8 mouse cellular contexts compared by ENCODE assay signal in the genomic region with DNA sequence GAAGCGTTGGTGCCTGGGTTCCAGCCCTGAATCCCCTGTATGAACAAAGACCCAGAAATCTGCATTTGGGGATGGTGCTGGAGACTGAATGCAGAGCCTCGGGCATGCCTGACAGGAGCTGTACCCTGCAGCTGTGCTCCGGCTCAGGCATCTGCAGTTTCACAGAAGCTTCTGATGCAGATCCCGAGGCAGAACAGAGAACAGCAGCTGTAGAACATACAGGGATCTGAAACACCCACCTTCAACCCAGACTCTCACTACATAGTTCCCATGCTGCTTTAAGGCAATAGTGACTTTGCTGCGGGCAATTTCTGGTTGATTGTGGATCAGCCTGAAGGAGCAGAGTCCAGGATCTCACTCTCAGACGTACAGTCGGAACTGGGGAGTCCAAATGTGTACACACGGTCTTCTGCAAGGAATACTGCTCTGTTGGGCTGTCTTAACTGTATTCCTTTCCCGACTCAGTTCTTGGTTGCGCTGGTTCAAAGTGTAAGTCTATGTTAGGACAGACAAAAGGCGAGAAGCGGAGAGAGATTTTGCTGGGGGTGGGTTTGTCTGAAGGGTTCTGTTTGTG. TPM values are rescaled to one million over a fixed set of nuclear protein-coding genes. Genes with fewer than 3 reads are reported as not detected.
DNase-seq lines count a peak whose midpoint lies in the region; ATAC-seq lines count a peak whose summit lies in the region.

No protein-coding gene starts in this region.

- H3K4me1 ChIP-seq in liver, embryonic 12.5 days: peaks cover 19% of the 10 kb centered on the region
- H3K4me1 ChIP-seq in stomach, embryonic 14.5 days (ENCODE audit: control insufficient read depth, insufficient read depth, low read length): 0 out of 2 replicates have a peak, but pooled peaks cover 8% of the 10 kb centered on the region

- 57% methylated on average over 12 of the region's 12 CpGs for WGBS in liver, embryonic 12.5 days (ENCODE audit: insufficient replicate concordance)
- 52% methylated on average over 12 of the region's 12 CpGs for WGBS in stomach, embryonic 14.5 days

- DNase-seq in frontal cortex, postnatal 36 days (ENCODE audit: low spot score in 2 of 2): peak; percentile 9 to 23
- DNase-seq in frontal cortex, postnatal 25 days (ENCODE audit: low spot score in 2 of 2): no peak
- DNase-seq in right cerebral cortex, adult 2 months (ENCODE audit: low spot score in 2 of 2): peak; percentile 16 to 34
- DNase-seq in right cerebral cortex, adult 18-20 months: no peak
- no peak for DNase-seq in cerebellum, postnatal 14 days
- DNase-seq in ovary, postnatal 36 days (ENCODE audit: low spot score): no peak

- no peak overlapping the region for H3K4me3 ChIP-seq in liver, embryonic 12.5 days
- H3K4me3 ChIP-seq in stomach, embryonic 14.5 days (ENCODE audit: low read depth, low read length): peak overlapping the region; percentile 28; the same call in 1 of the 2 replicates

- H3K4me2 ChIP-seq in liver, embryonic 12.5 days: peak overlapping the region; percentile 60
- H3K4me2 ChIP-seq in stomach, embryonic 14.5 days (replicated peaks; ENCODE audit: low read depth, low read length): peak overlapping the region; percentile 60

- no peak for ATAC-seq in liver, embryonic 12.5 days
- no peak for ATAC-seq in stomach, embryonic 14.5 days (ENCODE audit: insufficient number of reproducible peaks, insufficient read depth, low FRiP score, low read depth)

- H3K27me3 ChIP-seq in liver, embryonic 12.5 days (replicated peaks): peaks cover 67% of the 10 kb centered on the region
- H3K27me3 ChIP-seq in stomach, embryonic 14.5 days (ENCODE audit: control insufficient read depth, insufficient read depth, low read length): no peaks in the 10 kb centered on the region

- no peaks in the 10 kb centered on the region for H3K9me3 ChIP-seq in liver, embryonic 12.5 days (replicated peaks)
- H3K9me3 ChIP-seq in stomach, embryonic 14.5 days (ENCODE audit: control insufficient read depth, low read depth, low read length): no peaks in the 10 kb centered on the region

- no peak overlapping the region for H3K9ac ChIP-seq in liver, embryonic 12.5 days
- H3K9ac ChIP-seq in stomach, embryonic 14.5 days (replicated peaks; ENCODE audit: low read depth, low read length): no peak overlapping the region; the same call in 1 of the 2 replicates

- H3K36me3 ChIP-seq in liver, embryonic 12.5 days: no peaks in the 10 kb centered on the region
- no peaks in the 10 kb centered on the region for H3K36me3 ChIP-seq in stomach, embryonic 14.5 days (ENCODE audit: control insufficient read depth, insufficient read depth, low read length)

- H3K27ac ChIP-seq in liver, embryonic 12.5 days: no peak overlapping the region
- peak overlapping the region; percentile 79; the same call in 1 of the 2 replicates for H3K27ac ChIP-seq in stomach, embryonic 14.5 days (ENCODE audit: low read length)

RNA-seq across cellular contexts. Expression of gene Gm5148, which starts 1.7 kb away (rescaled TPM):
- polyA plus RNA-seq in liver, embryonic 12.5 days (2016; fragmentation: Nextera tagmentation; extraction: Ambion mirVana): 2.7 and 3.1 TPM in 2 replicates
- polyA plus RNA-seq in stomach, embryonic 14.5 days (2014; fragmentation: Nextera tagmentation; extraction: Ambion mirVana): 7.7 and 8.7 TPM in 2 replicates

Comparison
In these comparisons a context has a peak if more than half of its experiments do, and no peak if none do; other contexts are left out.
1. DNase-seq: peak in frontal cortex, postnatal 36 days (2 of 2) and right cerebral cortex, adult 2 months (2 of 2); none in frontal cortex, postnatal 25 days (0 of 2), right cerebral cortex, adult 18-20 months (single experiment), cerebellum, postnatal 14 days (0 of 2) and ovary, postnatal 36 days (single experiment).